Mouse (Mus musculus): ENCODE results near the gene Lhfpl5.

Gene Lhfpl5

DNA sequence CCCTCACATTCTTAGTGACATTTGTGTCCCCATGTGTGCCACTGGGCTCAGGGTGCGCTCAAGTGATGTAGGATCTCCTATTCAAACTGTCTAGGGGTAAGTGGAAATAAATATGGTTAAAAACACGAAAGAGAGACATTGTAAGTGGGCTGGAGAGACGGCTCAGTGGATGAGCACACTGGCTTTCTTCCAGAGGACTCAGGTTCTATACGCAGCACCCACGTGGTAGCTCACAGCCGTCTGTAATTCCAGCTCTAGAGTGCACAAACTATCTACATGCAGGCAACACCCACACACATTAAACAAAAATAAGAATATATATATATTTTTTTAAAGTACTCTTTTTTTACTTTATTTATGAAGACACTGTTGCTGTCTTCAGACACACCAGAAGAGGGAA, 2.5 kb upstream of the Lhfpl5 start:
- no peak for DNase-seq

GRCm38 (mm10) chr17:28580396-28580795, 5.0 kb downstream of the Lhfpl5 start:
- no peak for DNase-seq

DNA sequence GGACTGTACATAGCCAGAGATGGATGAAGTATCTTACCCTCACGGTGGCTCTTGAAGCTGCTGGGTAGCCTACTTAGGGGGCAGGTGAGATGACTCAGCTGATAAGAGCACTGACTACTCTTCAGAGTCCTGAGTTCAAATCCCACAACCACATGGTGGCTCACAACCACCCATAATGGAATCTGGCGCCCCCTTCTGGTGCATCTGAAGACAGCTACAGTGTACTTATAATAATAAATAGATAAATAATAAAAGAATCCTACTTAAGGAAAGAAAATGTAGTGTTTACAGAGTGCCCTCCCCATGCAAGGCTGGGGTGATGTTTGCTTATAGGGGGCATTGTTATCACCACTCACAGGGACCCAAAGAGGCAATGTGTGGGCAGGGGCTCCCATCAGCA, 5.6 kb downstream of the Lhfpl5 start:
- DNase-seq, result no peak

GRCm38 (mm10) chr17:28586509-28586908, 11.1 kb downstream of the Lhfpl5 start:
- no peak for DNase-seq

GRCm38 (mm10) chr17:28588591-28588990, 13.2 kb downstream of the Lhfpl5 start:
- no peak for DNase-seq

DNA sequence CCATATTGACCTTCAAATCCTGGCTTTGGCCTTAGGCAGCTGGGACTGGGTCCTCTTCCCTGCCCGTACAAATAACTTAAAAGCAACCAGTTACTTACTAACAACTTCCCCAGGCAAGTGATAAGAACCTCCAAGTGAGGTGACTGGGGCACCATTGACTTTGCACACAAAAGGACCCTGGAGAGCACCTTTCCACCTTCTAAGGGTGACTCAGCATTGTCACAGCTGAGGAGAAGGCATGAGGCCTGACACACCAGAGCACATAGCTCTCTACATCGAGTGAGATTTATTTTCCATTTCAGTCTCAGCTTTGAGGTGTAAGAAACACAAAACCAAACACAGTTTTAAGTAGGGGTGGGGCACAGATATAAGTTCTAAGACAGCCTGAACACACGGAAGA, 15.2 kb downstream of the Lhfpl5 start:
- no peak for DNase-seq

DNA sequence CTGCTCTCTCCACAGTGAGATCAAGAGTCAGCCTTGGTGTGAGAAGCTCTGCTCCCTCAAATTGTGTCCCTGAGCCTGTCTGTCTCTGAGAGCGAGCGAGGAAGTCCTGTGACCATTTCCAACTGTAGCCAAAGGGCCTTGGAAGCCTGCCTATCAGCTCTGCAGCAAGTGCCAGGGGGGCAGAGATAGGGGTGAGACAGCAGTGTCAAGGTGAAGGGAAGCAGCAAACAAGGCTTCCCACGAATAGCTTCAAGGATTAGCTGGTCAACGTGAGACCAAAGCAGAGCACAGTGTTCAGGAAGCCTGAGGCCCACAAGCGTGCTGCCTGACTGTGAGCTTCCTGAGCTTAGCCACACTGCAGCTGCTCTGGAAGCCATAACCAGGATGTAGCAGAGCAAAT, 16.0 kb downstream of the Lhfpl5 start:
- DNase-seq, result no peak

GRCm38 (mm10) chr17:28592998-28593397, 17.6 kb downstream of the Lhfpl5 start:
- DNase-seq, result peak; percentile 83

DNA sequence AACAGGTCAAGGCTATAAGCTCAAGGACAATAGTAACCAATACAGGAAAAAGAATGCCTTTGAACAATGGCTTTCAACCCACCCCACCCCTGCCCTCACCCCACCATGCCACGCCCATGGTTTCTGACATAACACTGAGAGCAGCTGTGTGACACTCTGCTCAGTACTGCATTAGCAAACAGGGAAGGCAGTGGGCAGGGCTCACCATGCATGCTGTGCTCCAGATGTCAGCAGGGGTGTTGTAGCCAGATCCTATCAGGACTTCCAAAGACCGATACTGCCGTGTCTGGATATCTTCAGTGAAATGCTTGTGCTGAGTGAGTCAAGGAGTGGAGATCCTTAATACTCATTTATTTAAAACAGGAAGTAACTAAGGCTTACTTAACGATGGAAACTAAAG, 18.5 kb downstream of the Lhfpl5 start:
- DNase-seq, result no peak

DNA sequence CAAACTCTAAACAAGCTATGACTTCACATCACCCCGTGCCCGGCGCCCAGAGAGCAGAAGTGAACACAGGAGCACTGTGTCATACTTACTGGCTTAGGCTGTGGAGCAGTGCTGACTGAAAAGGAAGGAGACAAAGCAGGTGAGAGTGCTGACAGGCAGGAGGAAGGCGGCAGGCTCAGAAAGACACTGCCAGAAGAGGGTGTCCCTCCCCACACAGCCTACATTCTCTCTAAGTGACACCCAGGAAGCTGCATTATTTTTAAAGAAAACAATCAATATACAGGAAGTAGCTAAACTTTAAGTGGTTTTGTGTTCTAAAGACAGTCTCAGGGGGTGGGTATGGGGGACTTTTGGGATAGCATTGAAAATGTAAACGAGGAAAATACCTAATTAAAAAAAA, 25.3 kb downstream of the Lhfpl5 start:
- DNase-seq, result no peak

DNA sequence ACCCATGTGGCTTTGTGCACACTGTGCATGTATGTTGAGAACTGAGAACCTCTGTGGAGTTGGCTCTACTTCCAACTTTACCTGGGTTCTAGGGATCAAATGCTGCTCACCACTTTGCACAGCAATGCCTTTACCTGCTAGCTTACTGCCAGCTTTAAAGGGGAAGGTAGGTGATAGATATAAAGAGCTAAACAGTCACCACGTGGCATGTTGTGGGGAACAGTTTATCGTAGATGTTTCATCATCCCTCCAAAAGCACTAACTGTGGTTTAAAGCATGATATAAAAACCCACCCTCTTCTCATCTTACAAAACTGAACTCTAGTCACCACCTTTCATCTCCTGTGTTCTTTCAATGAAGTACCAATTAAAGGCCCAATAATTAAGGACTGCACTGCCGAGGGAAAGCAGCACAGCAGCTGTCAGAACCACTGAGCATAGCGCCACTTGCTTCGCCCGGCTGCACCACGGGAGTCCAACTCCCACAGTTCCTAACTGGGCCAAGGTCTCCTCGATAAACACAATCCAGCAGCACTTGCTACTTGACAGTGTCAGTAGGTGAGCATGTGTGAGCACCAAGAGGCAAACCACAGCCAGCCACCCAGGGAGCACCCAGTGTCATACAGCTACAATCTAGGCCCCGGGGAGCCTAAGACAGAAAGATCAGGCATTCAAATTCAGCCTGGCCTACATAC, 26.3 kb downstream of the Lhfpl5 start:
- DNase-seq, result no peak

DNA sequence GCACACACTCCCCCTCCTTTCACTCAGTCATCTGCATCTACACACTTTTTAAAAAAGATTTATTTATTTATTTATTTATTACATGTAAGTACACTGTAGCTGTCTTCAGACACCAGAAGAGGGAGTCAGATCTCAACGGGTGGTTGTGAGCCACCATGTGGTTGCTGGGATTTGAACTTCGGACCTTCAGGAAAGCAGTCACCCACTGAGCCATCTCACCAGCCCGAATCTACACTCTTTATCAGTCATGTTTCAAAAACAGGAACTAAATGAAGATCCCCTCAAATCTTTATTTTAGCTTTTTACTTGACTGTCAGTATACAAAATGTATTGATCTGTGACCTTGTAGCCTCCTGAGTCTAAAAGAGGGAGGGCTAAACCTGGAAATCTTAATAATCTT, 34.1 kb downstream of the Lhfpl5 start:
- no peak for DNase-seq

- no peak for DNase-seq
These were observed 37.2 kb downstream of the Lhfpl5 start for GRCm38 (mm10) chr17:28612603-28613002.

- DNase-seq, result no peak
These were observed 37.7 kb downstream of the Lhfpl5 start for GRCm38 (mm10) chr17:28613096-28613495.

DNA sequence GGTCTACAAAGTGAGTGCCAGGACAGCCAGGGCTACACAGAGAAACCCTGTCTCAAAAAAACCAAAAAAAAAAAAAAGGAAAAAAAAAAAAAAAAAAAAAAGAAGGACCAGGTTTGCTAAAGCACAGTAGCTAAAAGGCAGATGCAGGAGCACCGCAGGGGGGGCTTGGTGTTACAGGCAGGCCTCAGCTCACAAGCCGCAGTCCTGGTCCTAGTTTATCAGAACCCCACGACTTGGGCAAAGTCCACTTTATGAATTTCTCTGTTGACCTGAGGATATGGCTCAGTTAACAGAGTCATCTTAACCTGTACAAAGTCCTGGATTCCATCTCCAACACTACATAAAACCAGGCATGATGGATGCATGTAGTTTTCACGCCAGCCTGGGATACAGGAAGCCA, 39.9 kb downstream of the Lhfpl5 start:
- DNase-seq, result no peak

- no peak for DNase-seq
These were observed 42.2 kb downstream of the Lhfpl5 start for GRCm38 (mm10) chr17:28617636-28618035.

DNA sequence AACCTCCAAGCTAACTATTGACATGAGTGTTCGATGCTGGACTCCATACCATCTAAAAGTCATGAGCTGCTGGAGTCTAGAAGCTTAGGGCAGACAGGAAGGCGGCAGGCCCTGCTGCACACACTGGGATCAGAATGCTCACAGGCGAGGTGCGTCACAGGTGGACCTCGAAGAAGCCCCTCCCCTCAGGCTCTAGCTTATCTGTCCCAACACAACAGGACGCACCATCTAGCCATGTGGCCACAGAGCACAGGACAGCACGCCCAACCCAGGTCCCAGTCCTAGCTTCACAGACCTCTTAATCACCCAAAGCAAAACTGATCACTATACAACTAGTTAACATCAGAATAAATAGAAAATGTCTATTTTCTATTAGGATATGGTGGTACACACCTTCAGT, 42.7 kb downstream of the Lhfpl5 start:
- DNase-seq, result no peak

DNA sequence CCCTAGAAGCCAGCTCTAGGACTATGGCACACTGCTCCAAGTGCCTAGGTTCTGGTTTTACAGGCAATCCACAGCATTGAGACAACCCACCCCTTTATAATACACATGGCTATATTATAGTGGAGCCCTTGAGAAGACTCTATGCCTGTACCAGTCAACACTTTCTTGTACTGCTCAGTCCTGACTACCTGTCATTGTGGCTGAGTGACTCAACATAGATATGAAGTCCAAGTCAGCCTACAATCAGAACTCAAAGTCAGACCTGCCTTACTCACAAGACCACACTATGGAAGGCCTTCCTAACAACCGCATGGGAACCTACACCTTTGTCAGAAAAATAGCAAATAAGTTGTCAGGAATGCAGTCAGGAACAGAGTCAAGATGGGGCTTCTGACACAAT, 43.3 kb downstream of the Lhfpl5 start:
- no peak for DNase-seq

- peak; percentile 58 for DNase-seq
These were observed 46.2 kb downstream of the Lhfpl5 start for GRCm38 (mm10) chr17:28621381-28622299.

DNA sequence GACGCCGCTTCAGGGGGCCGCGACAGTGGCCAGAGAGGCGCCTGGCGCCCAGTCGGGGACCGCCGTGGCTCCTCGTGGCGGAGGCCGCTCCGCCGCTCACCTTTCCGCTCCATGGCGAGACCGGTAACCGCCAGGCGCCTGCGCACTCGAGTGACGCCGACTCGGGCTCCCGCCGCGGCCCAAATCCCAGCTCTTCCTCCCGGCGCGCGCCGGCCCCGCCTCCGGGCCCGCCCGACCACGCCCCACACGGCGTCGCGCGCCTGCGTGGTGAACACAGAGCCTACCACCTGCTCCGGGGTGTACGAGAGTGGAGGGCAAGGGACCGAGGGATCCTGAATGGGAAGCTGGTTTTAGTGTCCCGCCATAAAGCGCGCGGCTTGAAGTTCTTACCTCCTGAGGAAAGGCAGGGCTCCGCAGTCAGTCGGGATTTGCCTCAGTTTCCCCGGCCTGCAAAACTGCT, 46.9 kb downstream of the Lhfpl5 start, which contains the start of gene Srpk1:
TSS of gene Srpk1 (minus strand) at position 410 of the 460 bp plus-strand sequence.
- DNase-seq, result peak; percentile 92

- peak; percentile 65 for DNase-seq
These were observed 49.4 kb downstream of the Lhfpl5 start for GRCm38 (mm10) chr17:28624841-28625240.

GRCm38 (mm10) chr17:28625327-28625726, 49.9 kb downstream of the Lhfpl5 start:
- DNase-seq, result no peak

DNA sequence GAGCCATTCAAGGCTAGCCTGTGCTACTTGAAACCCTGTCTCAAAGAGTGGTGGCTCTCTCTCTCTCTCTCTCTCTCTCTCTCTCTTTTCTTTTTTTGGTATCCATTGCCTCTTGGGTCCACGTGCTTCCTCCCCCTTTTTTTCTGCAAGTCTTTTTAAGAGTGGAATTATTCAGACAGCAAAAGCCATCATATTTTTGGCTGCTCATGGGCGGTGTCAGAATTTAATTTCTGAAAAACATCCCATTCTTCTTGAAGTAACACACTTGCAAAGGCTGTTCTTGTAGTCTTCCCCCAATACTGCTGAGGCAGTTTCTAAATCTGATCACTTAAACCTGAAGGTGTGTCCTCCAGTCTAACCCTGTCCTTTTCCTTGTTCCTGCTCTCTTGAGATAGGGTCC, 51.5 kb downstream of the Lhfpl5 start:
- peak; percentile 75 for DNase-seq

Data from right cerebral cortex, adult 18-20 months (tissue).